Mouse (Mus musculus): ENCODE data around the gene Ranbp2.
A peak's percentile ranks its signal among the peaks of the same experiment; 100 is the strongest.
"Not testable (repeated sequence)": the region's sequence is repeated elsewhere in the genome, so short reads cannot be mapped to it uniquely, and the experiment has no call there.

The Ranbp2 gene

GRCm38 (mm10) chr10:58497320-58498284, 50.9 kb downstream of the Ranbp2 start, which contains the start of gene Ccdc138:
Gene Ccdc138 (plus strand): TSS chr10:58497948.
- DNase-seq, result peak; percentile 96

- no peak for DNase-seq
These were observed 51.8 kb downstream of the Ranbp2 start for GRCm38 (mm10) chr10:58498516-58498915.

GRCm38 (mm10) chr10:58529358-58529757, 82.6 kb downstream of the Ranbp2 start:
- no peak for DNase-seq

GRCm38 (mm10) chr10:58530896-58531790, 84.4 kb downstream of the Ranbp2 start:
- DNase-seq, result no peak

GRCm38 (mm10) chr10:58532177-58532576, 85.5 kb downstream of the Ranbp2 start:
- DNase-seq, result no peak

GRCm38 (mm10) chr10:58536276-58536675, 89.6 kb downstream of the Ranbp2 start:
- DNase-seq, result not testable (repeated sequence)

- DNase-seq, result no peak
These were observed 93.9 kb downstream of the Ranbp2 start for GRCm38 (mm10) chr10:58540613-58541012.

All from lung, postnatal 10 days (tissue).